Mouse (Mus musculus) right cerebral cortex, adult 18-20 months (tissue): ENCODE data around the gene Kcnt1.
A peak's percentile ranks its signal among the peaks of the same experiment; 100 is the strongest.

ENCODE experiments used
- DNase-seq: peaks from one replicate; pipeline ENCODE4 v3.0.0; 2022; ENCODE audit warnings: mixed read lengths

The Kcnt1 gene

DNA sequence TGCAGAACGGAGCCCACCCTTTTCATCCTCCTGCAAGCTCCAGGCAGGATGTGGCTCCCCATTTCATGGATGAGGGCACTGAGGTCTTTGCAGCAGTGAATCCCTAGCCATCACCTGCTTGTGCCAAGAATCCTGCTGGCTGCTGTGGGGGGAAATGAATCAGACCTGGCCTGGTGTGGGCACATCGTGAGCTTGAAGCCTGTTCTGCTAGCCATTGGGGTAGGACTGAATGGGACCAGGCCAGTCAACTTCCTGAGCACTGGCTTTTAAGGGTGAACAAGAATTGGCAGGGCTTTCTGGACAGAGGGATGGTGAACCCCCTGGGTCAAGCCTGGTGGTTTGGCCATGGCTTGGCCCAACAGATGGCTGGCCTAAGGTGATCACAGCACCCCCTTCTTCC lies 15.0 kb downstream of the Kcnt1 start:
- no peak for DNase-seq

DNA sequence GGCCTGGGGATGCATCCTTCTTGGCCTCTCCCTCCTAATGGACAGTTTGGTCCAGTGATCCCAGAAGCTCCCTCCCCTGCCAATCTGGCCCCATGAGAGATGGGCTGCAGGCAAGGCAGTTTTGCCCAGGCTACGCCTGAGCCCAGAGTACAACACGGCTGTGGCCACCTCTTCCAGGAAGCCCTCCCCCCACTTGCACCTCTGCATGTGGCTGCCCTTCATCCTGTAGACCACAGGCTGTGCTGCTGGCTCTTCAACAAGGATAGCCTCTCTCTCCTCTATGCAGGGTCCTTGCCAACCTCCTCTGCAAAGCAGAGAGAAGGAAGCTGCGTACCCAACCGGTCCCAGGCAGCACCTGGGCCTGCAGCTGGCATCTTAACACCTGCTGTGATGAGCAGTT lies 15.5 kb downstream of the Kcnt1 start:
- no peak for DNase-seq

DNA sequence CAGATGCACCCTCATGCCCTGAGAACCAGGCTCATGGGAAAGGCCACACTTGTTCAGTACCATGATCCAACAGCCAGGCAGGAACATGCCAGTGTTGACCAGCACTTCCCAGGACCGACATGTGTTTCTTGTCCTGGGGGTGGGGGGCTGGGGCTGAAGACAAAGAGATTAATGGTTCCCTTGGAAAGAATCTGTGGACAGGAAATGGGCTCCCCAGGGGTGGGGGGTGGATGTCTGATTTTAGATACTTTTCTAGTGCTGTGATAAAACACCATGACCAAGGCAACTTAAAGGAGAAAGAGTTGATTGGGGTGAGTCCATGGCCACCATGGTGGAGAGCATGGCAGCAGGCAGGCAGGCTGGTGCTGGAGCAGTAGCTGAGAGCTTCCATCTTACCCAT lies 18.7 kb downstream of the Kcnt1 start:
- no peak for DNase-seq

DNA sequence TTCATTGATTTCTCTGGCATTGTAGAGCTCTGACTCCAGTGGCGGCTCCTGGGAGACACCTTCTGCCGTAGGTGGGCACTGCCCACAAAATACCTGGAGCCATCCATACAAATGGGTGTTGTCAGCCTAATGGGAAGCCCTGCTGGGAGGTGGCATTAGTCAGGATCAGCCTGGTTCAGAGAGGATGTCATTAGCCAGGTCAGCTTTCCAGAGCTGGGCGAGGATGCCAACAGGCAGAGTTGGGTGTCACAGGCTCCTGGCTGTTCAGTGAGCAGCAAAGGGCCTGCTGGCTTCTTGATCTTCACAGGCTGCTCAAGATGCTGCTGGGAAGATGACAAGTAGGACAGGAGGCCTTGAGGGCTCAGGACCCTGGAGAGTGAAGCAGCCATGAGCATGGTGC lies 21.2 kb downstream of the Kcnt1 start:
- no peak for DNase-seq

DNA sequence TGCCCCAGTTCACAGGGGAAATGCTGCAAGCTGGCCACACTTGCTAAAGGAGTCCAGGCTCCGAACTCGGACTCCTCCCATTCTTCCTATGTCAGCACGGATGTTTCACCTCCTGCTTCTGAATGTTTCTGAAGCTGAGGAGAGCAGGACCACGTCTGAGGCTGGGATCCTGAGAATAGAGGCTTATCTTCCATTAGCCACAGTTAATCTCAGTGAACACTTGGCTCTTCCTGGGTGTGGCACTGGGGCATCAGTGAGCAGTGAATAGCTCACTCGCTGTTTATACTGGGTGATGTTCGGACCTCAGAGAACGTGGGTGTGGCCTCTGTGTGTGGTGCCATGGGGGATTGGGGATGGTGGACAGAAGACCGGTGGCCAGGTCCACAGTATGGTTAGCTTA lies 23.7 kb downstream of the Kcnt1 start:
- DNase-seq: no peak

- no peak for DNase-seq
Measured at GRCm38 (mm10) chr2:25888144-25888543, 24.6 kb downstream of the Kcnt1 start.

DNA sequence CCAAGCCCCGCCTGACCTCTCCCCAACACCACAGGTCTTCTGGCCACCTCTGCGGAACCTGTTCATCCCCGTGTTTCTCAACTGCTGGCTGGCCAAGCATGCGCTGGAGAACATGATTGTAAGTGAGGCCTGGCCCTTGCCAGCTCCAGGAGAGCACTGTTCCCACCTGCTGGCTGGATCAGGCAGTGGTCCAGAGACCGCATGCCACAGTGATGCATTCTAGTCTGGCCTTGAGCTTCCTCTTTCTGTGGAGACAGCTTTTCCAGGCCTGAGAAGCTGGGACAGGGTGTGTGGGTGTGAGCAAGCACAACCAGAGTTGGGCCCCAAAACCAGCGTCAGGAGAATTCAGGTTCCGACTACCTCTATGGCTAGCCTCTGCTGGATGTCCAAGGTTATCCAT lies 28.9 kb downstream of the Kcnt1 start:
- DNase-seq: no peak

DNA sequence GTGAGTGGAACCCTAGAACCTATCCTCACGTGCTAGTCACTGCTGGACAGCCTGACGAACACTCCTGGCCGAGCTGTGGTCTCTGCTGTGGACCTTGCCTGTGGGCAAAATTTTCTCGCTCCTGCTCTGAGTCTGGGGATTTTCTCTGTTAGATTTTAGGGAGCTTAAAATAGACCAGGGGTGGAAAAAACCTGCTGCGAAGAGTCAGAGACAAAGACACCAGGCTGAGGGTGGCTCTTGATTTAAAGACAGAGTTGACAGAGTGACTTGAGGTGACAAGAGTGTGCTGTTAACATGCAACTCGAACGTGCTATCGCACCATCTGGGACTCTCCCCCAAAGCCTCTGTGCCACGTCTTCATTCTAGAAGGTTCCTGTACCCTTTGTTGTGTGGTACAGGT lies 35.4 kb downstream of the Kcnt1 start:
- DNase-seq: no peak

DNA sequence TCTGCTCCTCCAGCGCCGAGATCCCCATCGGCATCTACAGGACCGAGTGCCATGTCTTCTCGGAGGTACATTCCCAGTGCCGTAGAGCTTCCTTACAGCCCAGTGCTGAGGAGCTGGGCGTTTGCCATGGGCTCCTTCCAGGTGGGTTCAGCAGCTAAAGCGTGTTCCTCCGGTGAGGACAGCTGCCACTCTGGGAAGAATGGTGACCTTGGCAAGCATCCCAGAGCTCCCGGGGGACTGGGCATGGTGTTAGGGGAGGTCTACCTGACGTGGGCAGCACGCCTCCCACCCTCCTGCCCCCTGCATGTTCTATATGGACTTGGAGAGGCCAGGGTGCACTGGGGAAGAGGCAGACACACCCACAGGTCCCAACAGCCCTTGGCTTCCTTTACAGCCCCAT lies 46.3 kb downstream of the Kcnt1 start:
- no peak for DNase-seq

GRCm38 (mm10) chr2:25913247-25913646 lies 49.7 kb downstream of the Kcnt1 start:
- peak; percentile 34 for DNase-seq

DNA sequence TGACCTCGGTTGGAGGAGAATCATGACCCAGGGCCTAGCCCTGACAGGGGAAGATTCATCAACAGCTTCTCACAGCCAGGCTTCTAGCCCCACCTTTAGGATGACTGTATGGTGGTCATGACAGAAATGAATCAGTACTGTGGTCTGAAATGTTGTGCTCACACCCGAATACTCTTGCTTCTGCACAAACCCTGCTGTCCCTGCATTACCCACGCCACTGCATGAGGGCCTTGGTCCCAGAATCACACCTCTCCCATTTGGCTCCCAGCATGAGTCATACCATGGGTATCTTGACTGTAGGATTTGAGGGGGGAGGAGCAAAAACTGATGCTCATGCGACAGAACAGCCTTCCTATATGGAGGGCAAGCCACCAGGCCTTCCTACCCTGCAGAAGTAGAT lies 50.7 kb downstream of the Kcnt1 start:
- peak; percentile 64 for DNase-seq

- DNase-seq: no peak
Measured at GRCm38 (mm10) chr2:25914821-25915220, 51.3 kb downstream of the Kcnt1 start.

DNA sequence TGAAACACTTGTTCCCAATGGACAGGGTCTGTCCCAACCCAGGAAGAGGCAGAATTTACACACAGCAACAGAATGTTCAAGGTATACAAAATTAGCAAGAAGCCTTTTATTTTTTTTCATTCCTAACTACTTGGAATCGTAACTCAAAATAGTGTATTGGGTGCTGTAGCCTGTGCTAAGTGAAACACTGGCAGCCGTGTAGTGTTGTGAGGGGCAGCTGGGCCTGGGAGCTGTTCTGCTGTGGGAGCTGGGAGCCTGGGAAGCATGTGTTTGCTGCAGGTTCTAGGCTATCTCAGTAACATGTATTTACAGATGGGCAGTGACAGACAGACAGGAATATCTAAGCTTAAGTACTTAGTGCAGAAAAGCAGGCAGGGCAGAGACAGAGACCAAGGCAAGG lies 54.9 kb downstream of the Kcnt1 start:
- no peak for DNase-seq

GRCm38 (mm10) chr2:25919972-25920371 lies 56.4 kb downstream of the Kcnt1 start:
- DNase-seq: peak; percentile 29

- no peak for DNase-seq
Measured at GRCm38 (mm10) chr2:25923799-25924198, 60.3 kb downstream of the Kcnt1 start.

DNA sequence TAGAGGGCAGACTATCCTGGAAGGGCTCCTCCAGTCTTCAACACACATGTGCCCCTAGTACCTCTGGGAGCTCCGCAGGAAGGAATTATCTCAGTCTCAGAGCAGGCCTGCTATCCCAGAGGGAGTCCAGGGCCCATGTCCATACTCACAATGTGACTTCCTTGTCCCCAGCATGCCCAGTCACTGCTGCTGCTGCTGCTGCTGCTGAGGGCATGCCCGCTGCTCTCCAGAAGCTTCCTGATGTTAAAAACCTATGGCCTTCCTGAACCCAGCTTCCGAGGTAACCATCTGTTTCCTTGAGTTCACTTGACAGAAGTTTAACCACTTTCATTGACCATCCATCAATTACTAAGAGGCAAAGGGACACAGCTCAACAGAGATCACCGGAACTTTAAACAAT lies 61.4 kb downstream of the Kcnt1 start:
- DNase-seq: no peak

DNA sequence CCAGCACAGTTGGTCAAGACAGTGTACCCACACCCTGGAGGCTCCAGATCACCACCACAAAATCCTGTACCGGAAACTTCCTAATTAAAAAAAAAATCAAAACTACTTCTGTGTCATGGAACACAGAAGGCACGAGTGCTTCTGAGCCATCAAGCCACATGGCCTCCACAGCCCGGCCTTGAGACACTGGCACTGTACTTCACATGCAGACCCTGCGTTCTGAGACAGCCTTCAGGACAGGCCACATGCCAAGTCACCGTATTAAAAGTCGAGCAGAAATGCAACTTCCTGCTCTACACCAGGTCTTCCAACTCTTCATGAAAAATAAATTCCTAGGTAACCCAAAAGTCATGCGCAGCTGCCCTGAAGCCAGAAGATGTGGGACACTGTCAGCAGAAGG lies 64.3 kb downstream of the Kcnt1 start:
- no peak for DNase-seq

GRCm38 (mm10) chr2:25931249-25931859 lies 67.8 kb downstream of the Kcnt1 start:
- no peak for DNase-seq

- no peak for DNase-seq
Measured at GRCm38 (mm10) chr2:25940503-25940902, 77.0 kb downstream of the Kcnt1 start.

DNA sequence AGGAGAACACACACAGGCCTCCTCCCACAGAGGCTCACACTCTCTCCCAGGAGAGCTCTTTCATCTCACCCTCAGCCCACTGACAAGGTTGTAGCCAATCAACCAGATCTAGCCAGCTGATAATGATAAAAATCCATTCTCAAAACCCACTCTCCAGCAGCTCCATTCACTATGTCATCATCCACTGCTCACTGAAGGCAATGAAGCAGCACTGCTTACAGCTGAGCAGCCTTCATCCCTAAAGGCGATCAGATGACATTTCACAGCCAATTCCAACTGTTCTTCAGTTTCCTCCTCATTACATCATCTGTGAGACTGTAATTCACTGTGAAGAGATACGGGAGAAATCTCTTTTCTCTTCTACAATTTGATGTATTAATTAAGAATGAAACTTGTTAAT lies 80.3 kb downstream of the Kcnt1 start:
- DNase-seq: no peak

- DNase-seq: no peak
Measured at GRCm38 (mm10) chr2:25947950-25948349, 84.4 kb downstream of the Kcnt1 start.

DNA sequence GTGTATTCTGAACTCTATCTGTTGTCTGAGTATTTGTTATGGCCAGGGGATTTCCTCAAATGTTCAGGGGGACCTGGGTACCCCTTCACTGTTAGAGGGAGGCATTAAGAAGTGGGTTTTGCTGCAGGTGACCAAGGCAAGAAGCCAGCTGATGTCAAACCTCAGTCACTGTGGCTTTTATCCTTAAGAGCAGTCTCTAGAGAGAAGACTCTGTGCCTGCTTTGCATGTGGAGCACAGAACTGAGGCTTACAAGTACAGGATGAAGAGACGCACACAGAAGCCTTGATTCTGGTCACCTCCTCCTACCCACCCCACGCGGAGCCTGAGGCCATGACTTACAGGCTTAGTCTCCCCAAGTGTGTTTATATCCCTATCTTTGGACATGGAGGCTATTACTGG lies 85.8 kb downstream of the Kcnt1 start:
- no peak for DNase-seq
